Mouse (Mus musculus): ENCODE results near the gene Rnf144a.

DNA sequence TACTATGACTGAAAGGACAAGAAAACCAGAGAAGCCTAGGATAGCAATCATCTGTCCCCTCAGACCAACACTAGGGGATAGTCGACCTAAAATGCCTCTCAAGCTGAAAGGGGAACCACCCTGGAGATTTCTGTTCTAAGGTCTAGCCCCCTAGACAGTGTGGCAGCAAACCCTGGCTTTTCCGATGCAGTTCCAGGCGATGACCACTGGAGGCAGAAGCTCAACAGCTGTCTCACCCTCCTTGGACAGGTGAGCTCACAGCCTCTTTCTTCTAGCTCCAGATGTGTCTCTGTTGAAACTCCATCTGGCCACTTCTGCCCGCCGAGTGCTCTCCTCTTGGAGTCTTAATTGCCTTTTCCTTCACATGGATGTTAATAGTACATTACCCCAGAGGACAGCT is 100.1 kb downstream of the Rnf144a start:
- TF ChIP-seq POLR2A (IDR thresholded peaks at IDR 0.05; ENCODE audit: control insufficient read depth, extremely low read depth, insufficient read depth, low read length, poor library complexity), result no peak
- TF ChIP-seq CTCF (IDR thresholded peaks at IDR 0.05; ENCODE audit: borderline replicate concordance, control insufficient read depth, extremely low read depth, insufficient read depth, low read length, poor library complexity), result peak; percentile 60; the same call in 1 of the 2 replicates
